In genomic region chr4:137305831-137306576, GRCm38 (mm10) we compare ENCODE assay signal across 12 mouse cellular contexts. TPM values are rescaled to one million over a fixed set of nuclear protein-coding genes. Genes with fewer than 3 reads are reported as not detected.
A peak's percentile ranks its signal among the peaks of the same experiment; 100 is the strongest.
DNase-seq lines count a peak whose midpoint lies in the region; ATAC-seq and TF ChIP-seq lines count a peak whose summit lies in the region.
"Had no signal": no experiment of that assay in that cellular context is flagged by ENCODE, and none has a peak within 500 bp of the region (broad histone marks: within the 10 kb centered on the region; RNA-seq: fewer than 3 reads in every experiment).

No protein-coding gene starts in this region.

- no peak for TF ChIP-seq CTCF in brain, embryonic 14.5 days (IDR thresholded peaks at IDR 0.05; ENCODE audit: borderline replicate concordance, extremely low read depth, insufficient read depth, insufficient read length)

- H3K27ac ChIP-seq in heart, embryonic 12.5 days (ENCODE audit: poor library complexity, severe bottlenecking), result peak overlapping the region; percentile 16; the same call in 1 of the 2 replicates
- H3K27ac ChIP-seq in limb, embryonic 10.5 days, result peak overlapping the region; percentile 36; the same call in 1 of the 2 replicates
- H3K27ac ChIP-seq: forebrain, embryonic 15.5 days; hindbrain, embryonic 15.5 days had no signal

- no peak for TF ChIP-seq POLR2A in brain, embryonic 14.5 days (IDR thresholded peaks at IDR 0.05; ENCODE audit: borderline replicate concordance, extremely low read depth, insufficient read depth, insufficient read length, poor library complexity, severe bottlenecking)

- H3K9me3 ChIP-seq in heart, embryonic 12.5 days (replicated peaks), result no peaks in the 10 kb centered on the region
- H3K9me3 ChIP-seq in limb, embryonic 10.5 days (replicated peaks), result no peaks in the 10 kb centered on the region
- H3K9me3 ChIP-seq: forebrain, embryonic 15.5 days; hindbrain, embryonic 15.5 days had no signal

- no peak overlapping the region for H3K4me2 ChIP-seq in heart, embryonic 12.5 days
- H3K4me2 ChIP-seq: forebrain, embryonic 15.5 days; hindbrain, embryonic 15.5 days had no signal

- ATAC-seq in heart, embryonic 12.5 days (ENCODE audit: insufficient number of reproducible peaks, low FRiP score), result no peak
- ATAC-seq: forebrain, embryonic 15.5 days had no signal

- H3K27me3 ChIP-seq in heart, embryonic 12.5 days (replicated peaks), result no peaks in the 10 kb centered on the region
- no peaks in the 10 kb centered on the region for H3K27me3 ChIP-seq in limb, embryonic 10.5 days (ENCODE audit: low read depth, poor library complexity, severe bottlenecking)
- H3K27me3 ChIP-seq: forebrain, embryonic 15.5 days; hindbrain, embryonic 15.5 days had no signal

- no peak overlapping the region for H3K4me3 ChIP-seq in heart, embryonic 12.5 days
- H3K4me3 ChIP-seq in limb, embryonic 10.5 days, result no peak overlapping the region
- H3K4me3 ChIP-seq: forebrain, embryonic 15.5 days; hindbrain, embryonic 15.5 days had no signal

- no peak for DNase-seq in heart, adult 18-20 months
- DNase-seq in brain, embryonic 14.5 days (ENCODE audit: low read depth), result peak; percentile 17
- DNase-seq in heart, postnatal 10 days, result peak; percentile 39 to 46
- no peak for DNase-seq in limb, embryonic 10.5 days (ENCODE audit: low spot score)
- DNase-seq in gastrocnemius, postnatal 25 days, result no peak
- no peak for DNase-seq in spleen, postnatal 10 days (ENCODE audit: low spot score in 2 of 2)
- DNase-seq in right cerebral cortex, postnatal 36 days (ENCODE audit: low spot score in 2 of 2), result no peak
- DNase-seq: cerebellum, adult 8-10 months; right cerebral cortex, adult 18-20 months had no signal

- peaks cover 5% of the 10 kb centered on the region; the same call in 1 of the 2 replicates for H3K36me3 ChIP-seq in heart, embryonic 12.5 days
- H3K36me3 ChIP-seq in limb, embryonic 10.5 days, result peaks cover 11% of the 10 kb centered on the region; the same call in 1 of the 2 replicates
- H3K36me3 ChIP-seq: forebrain, embryonic 15.5 days; hindbrain, embryonic 15.5 days had no signal

- intact Hi-C loops in heart, postnatal 10 days (cut with DNase I), result no loop called here

- WGBS in heart, embryonic 12.5 days, result 72% methylated on average over 13 of the region's 13 CpGs
- 55% methylated on average over 13 of the region's 13 CpGs for WGBS in limb, embryonic 10.5 days

- no peak overlapping the region for H3K9ac ChIP-seq in heart, embryonic 12.5 days
- H3K9ac ChIP-seq: forebrain, embryonic 15.5 days; hindbrain, embryonic 15.5 days had no signal

- H3K4me1 ChIP-seq in heart, embryonic 12.5 days (replicated peaks), result peaks cover 34% of the 10 kb centered on the region
- peaks cover 22% of the 10 kb centered on the region for H3K4me1 ChIP-seq in limb, embryonic 10.5 days

RNA-seq across cellular contexts. Expression of gene Wnt4, which starts 28.7 kb away (rescaled TPM):
- 2.7 and 3.1 TPM in 2 replicates for polyA plus RNA-seq in heart, embryonic 12.5 days (2016; fragmentation: Nextera tagmentation; extraction: Ambion mirVana)
- under 1 TPM; 0.28 to 0.32 TPM for total RNA-seq in heart, adult 18-20 months (2021)
- polyA plus RNA-seq in brain, embryonic 14.5 days (2012; rRNA removed), result 2.1 and 4.6 TPM in 2 replicates
- under 1 TPM; 0.48 to 0.84 TPM for total RNA-seq in heart, postnatal 10 days (2021)
- 1.3 and 1.4 TPM in 2 replicates for polyA plus RNA-seq in limb, embryonic 10.5 days (2016; fragmentation: Nextera tagmentation; extraction: Ambion mirVana)
- 10 to 100 TPM in 1 of 2 experiments, 1 to 10 TPM in 1; 6.4 to 10.0 TPM for total RNA-seq in gastrocnemius, postnatal 25 days (2021)

RNA-seq across cellular contexts. Expression of gene Cdc42, which starts 51.5 kb away (rescaled TPM):
- 528 and 544 TPM in 2 replicates for polyA plus RNA-seq in heart, embryonic 12.5 days (2016; fragmentation: Nextera tagmentation; extraction: Ambion mirVana)
- 100 to 1,000 TPM; 143 to 147 TPM for total RNA-seq in heart, adult 18-20 months (2021)
- polyA plus RNA-seq in brain, embryonic 14.5 days (2012; rRNA removed), result 402 and 445 TPM in 2 replicates
- total RNA-seq in heart, postnatal 10 days (2021), result 100 to 1,000 TPM; 245 to 270 TPM
- 531 and 571 TPM in 2 replicates for polyA plus RNA-seq in limb, embryonic 10.5 days (2016; fragmentation: Nextera tagmentation; extraction: Ambion mirVana)
- 100 to 1,000 TPM; 159 to 174 TPM for total RNA-seq in gastrocnemius, postnatal 25 days (2021)

Comparison
In these comparisons a context has a peak if more than half of its experiments do, and no peak if none do; other contexts are left out.
1. DNase-seq: peak in brain, embryonic 14.5 days (single experiment) and heart, postnatal 10 days (2 of 2); none in heart, adult 18-20 months (0 of 2), limb, embryonic 10.5 days (single experiment), gastrocnemius, postnatal 25 days (single experiment), spleen, postnatal 10 days (0 of 2) and right cerebral cortex, postnatal 36 days (0 of 2).
2. RNA of gene Wnt4, which starts 28.7 kb away (total RNA-seq): 6.4 to 10.0 TPM in gastrocnemius, postnatal 25 days; 0.48 to 0.84 TPM in heart, postnatal 10 days and 0.28 to 0.32 TPM in heart, adult 18-20 months; every median in the first group is over 4 times any median in the second.